Mouse (Mus musculus) heart, embryonic 11.5 days (tissue): ENCODE results near the gene Ppig. TPM values are rescaled to one million over a fixed set of nuclear protein-coding genes. Genes with fewer than 3 reads are reported as not detected.

Experiments used
- ATAC-seq: fragments of 200-750 bp; cut with Nextera tagmentation; replicated peaks from 2 replicates; pipeline ENCODE4 v1.8.0; 2017; ENCODE audit warnings: moderate library complexity; ENCODE audit not compliant: insufficient number of reproducible peaks, low FRiP score, low TSS enrichment
- H3K27ac ChIP-seq: fragments of 300-500 bp; sonication (generic); 2 replicates; pipeline ENCODE4 v1.5.1; 2014; ENCODE audit warnings: mild to moderate bottlenecking, low read depth, low read length
- H3K27me3 ChIP-seq: fragments of 300-500 bp; sonication (generic); 2 replicates; pipeline ENCODE4 v1.6.1; 2014; ENCODE audit warnings: mild to moderate bottlenecking, low read length, mixed read lengths; ENCODE audit not compliant: control insufficient read depth, insufficient read depth
- H3K36me3 ChIP-seq: fragments of 300-500 bp; sonication (generic); 2 replicates; pipeline ENCODE4 v1.6.1; 2014; ENCODE audit warnings: mild to moderate bottlenecking, low read length, moderate library complexity, mixed read lengths; ENCODE audit not compliant: control insufficient read depth, insufficient read depth
- H3K4me1 ChIP-seq: fragments of 300-500 bp; sonication (generic); 2 replicates; pipeline ENCODE4 v1.6.1; 2014; ENCODE audit warnings: low read length; ENCODE audit not compliant: control insufficient read depth, insufficient read depth
- H3K4me2 ChIP-seq: fragments of 300-500 bp; sonication (generic); 2 replicates; pipeline ENCODE4 v1.6.1; 2014; ENCODE audit warnings: mild to moderate bottlenecking, moderate library complexity
- H3K4me3 ChIP-seq: fragments of 300-500 bp; sonication (generic); 2 replicates; pipeline ENCODE4 v1.5.1; 2014; ENCODE audit warnings: low read depth, low read length
- H3K9ac ChIP-seq: fragments of 300-500 bp; sonication (generic); 2 replicates; pipeline ENCODE4 v1.6.1; 2014; ENCODE audit warnings: mild to moderate bottlenecking, low read depth, low read length, moderate library complexity
- H3K9me3 ChIP-seq: fragments of 300-500 bp; sonication (generic); replicated peaks from 2 replicates; pipeline ENCODE4 v1.6.1; 2016; ENCODE audit warnings: low read length; ENCODE audit not compliant: control insufficient read depth
- WGBS: fragments of 180-500 bp; shearing (Covaris S2); extraction: QIAGEN DNeasy Blood & Tissue Kit; methylation state at CpG from one replicate; pipeline ENCODE4 v1.1.7; 2014; ENCODE audit not compliant: insufficient replicate concordance; 5-methylcytosine and 5-hydroxymethylcytosine counted together
- polyA plus RNA-seq: library from polyadenylated mRNA; unstranded; fragments of >200 nt; fragmentation: Nextera tagmentation; extraction: Ambion mirVana; gene quantifications from 2 replicates; pipeline ENCODE4 v1.2.1, GENCODE M21; 2014

The Ppig gene
- polyA plus RNA-seq, 1 experiment from 2014 or later = 87.8 TPM

DNA sequence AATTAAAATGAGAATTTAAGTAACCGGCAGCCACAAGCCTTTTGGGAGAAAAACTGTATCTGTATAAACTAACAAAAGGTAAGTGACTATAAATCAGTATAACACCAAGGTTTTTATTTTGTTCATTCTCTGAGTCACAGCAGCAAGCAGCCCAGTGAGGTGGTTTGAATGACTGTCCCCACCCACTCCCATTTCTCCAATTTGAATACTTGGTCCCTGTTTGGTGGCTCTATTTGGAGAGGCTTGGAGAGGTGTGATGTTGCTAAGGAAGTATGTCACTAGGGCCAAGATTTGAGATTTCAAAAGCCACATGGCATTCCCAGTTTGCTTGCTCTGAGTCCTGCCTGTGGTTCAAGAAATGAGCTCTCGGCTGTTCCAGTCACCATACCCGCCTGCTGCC lies 32.1 kb upstream of the Ppig start:
- 94% methylated on average over 3 of the region's 3 CpGs for WGBS
- Histone ChIP-seq H3K9me3 (0 out of 2 replicates have a peak, but pooled peaks cover 3% of the 10 kb centered on the region), H3K27ac (no peak overlapping the region), H3K4me3 (no peak overlapping the region), H3K4me1 (no peaks in the 10 kb centered on the region), H3K36me3 (peaks cover 30% of the 10 kb centered on the region), H3K9ac (no peak overlapping the region), H3K27me3 (no peaks in the 10 kb centered on the region), H3K4me2 (no peak overlapping the region)
- ATAC-seq = no peak

- Histone ChIP-seq H3K4me1 (no peaks in the 10 kb centered on the region), H3K4me3 (no peak overlapping the region), H3K9me3 (0 out of 2 replicates have a peak, but pooled peaks cover 3% of the 10 kb centered on the region), H3K27ac (no peak overlapping the region), H3K27me3 (no peaks in the 10 kb centered on the region), H3K9ac (no peak overlapping the region), H3K4me2 (no peak overlapping the region), H3K36me3 (peaks cover 30% of the 10 kb centered on the region)
- 87% methylated on average over 6 of the region's 6 CpGs for WGBS
- ATAC-seq = no peak
Observed at GRCm38 (mm10) chr2:69690843-69691242, 31.5 kb upstream of the Ppig start.

- H3K9ac ChIP-seq = no peak overlapping the region
- H3K27me3 ChIP-seq = no peaks in the 10 kb centered on the region
- no peaks in the 10 kb centered on the region for H3K4me1 ChIP-seq
- peaks cover 26% of the 10 kb centered on the region for H3K36me3 ChIP-seq
- H3K27ac ChIP-seq = no peak overlapping the region
- H3K4me2 ChIP-seq = no peak overlapping the region
- H3K4me3 ChIP-seq = no peak overlapping the region
- H3K9me3 ChIP-seq = 0 out of 2 replicates have a peak, but pooled peaks cover 3% of the 10 kb centered on the region
- WGBS = 89% methylated on average over 11 of the region's 11 CpGs
- no peak for ATAC-seq
Observed at GRCm38 (mm10) chr2:69693501-69693900, 28.8 kb upstream of the Ppig start.

DNA sequence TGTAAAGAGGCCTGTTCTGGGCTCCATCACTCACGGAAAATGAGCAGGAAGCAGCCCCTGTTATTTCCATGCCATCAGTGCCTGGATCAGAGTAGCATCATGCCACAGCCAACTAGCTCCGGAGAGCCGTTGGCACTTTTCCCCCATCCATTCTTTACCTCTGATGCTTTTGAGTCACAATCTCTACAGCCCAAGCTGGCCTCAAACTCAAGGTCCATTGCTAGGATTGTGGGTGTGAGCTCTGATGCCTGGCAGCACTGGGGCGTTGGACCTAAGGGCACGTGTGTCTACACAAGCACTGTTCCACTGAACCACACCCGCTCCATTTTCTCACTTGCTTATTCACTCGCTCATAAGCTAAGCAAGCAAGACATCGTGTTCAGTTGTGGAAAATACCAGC lies 21.9 kb upstream of the Ppig start:
- H3K4me3 ChIP-seq = no peak overlapping the region
- H3K4me1 ChIP-seq = no peaks in the 10 kb centered on the region
- ATAC-seq = no peak
- no peaks in the 10 kb centered on the region for H3K9me3 ChIP-seq
- 93% methylated on average over 8 of the region's 8 CpGs for WGBS
- no peak overlapping the region for H3K27ac ChIP-seq
- H3K27me3 ChIP-seq = no peaks in the 10 kb centered on the region
- no peak overlapping the region for H3K9ac ChIP-seq
- H3K4me2 ChIP-seq = no peak overlapping the region
- H3K36me3 ChIP-seq = peaks cover 15% of the 10 kb centered on the region

DNA sequence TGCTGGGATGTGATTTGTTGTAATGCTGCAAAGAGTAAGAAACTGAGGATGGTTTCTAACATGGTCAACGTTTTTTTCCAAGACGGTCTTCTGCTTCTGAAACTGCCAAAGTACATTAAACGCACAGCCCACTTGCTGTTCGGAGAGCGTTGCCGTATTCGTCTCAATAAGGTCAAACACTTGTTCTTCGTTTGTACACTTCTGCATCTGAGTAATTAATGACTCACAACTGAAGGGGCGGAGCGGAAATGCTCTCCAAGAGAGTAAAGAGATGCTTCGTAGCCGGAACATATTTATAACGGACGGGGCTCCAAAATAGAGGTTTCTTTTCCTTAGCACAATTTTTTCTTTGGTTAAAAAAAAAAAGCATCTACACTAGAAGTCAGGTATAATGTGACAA lies 10.2 kb upstream of the Ppig start:
- Histone ChIP-seq H3K9me3 (no peaks in the 10 kb centered on the region), H3K9ac (no peak overlapping the region), H3K4me3 (peak overlapping the region; percentile 90; the same call in 1 of the 2 replicates), H3K4me1 (no peaks in the 10 kb centered on the region), H3K27ac (no peak overlapping the region), H3K4me2 (no peak overlapping the region), H3K27me3 (no peaks in the 10 kb centered on the region), H3K36me3 (no peaks in the 10 kb centered on the region; the same call in 1 of the 2 replicates)
- no peak for ATAC-seq
- WGBS = 91% methylated on average over 14 of the region's 14 CpGs

GRCm38 (mm10) chr2:69712981-69713625 lies 9.2 kb upstream of the Ppig start, which contains the start of gene Fastkd1:
Gene Fastkd1, minus strand, starts transcription at chr2:69713516.
- ATAC-seq = peak; percentile 95
- under 1% methylated on average over 39 of the region's 39 CpGs for WGBS

GRCm38 (mm10) chr2:69713626-69714014 lies 8.7 kb upstream of the Ppig start:
- 37% methylated on average over 4 of the region's 4 CpGs for WGBS
- no peak for ATAC-seq
- Histone ChIP-seq H3K36me3 (no peaks in the 10 kb centered on the region; the same call in 1 of the 2 replicates), H3K4me3 (peak overlapping the region; percentile 90), H3K9ac (peak overlapping the region; percentile 89; the same call in 1 of the 2 replicates), H3K27me3 (no peaks in the 10 kb centered on the region), H3K27ac (no peak overlapping the region), H3K9me3 (no peaks in the 10 kb centered on the region), H3K4me1 (no peaks in the 10 kb centered on the region), H3K4me2 (peak overlapping the region; percentile 78)

More at GRCm38 (mm10) chr2:69712981-69713625, 9.2 kb upstream of the Ppig start, which contains the start of gene Fastkd1:
- Histone ChIP-seq H3K27ac (peak within 1 kb of the TSS; percentile 90), H3K4me2 (peak within 1 kb of the TSS; percentile 78), H3K4me1 (no peaks in the 10 kb centered on the region), H3K9me3 (no peaks in the 10 kb centered on the region), H3K27me3 (no peaks in the 10 kb centered on the region), H3K4me3 (peak within 1 kb of the TSS; percentile 90), H3K9ac (peak within 1 kb of the TSS; percentile 89), H3K36me3 (no peaks in the 10 kb centered on the region; the same call in 1 of the 2 replicates)

GRCm38 (mm10) chr2:69714126-69714525 lies 8.2 kb upstream of the Ppig start:
- Histone ChIP-seq H3K4me2 (no peak overlapping the region), H3K4me3 (no peak overlapping the region), H3K36me3 (no peaks in the 10 kb centered on the region; the same call in 1 of the 2 replicates), H3K4me1 (no peaks in the 10 kb centered on the region), H3K27ac (no peak overlapping the region), H3K9ac (no peak overlapping the region), H3K27me3 (no peaks in the 10 kb centered on the region), H3K9me3 (no peaks in the 10 kb centered on the region)
- no peak for ATAC-seq
- 69% methylated on average over 5 of the region's 5 CpGs for WGBS

GRCm38 (mm10) chr2:69716483-69716882 lies 5.9 kb upstream of the Ppig start:
- WGBS = 71% methylated on average over 3 of the region's 3 CpGs

More at GRCm38 (mm10) chr2:69716483-69716882, 5.9 kb upstream of the Ppig start:
- H3K27me3 ChIP-seq = no peaks in the 10 kb centered on the region
- no peak overlapping the region for H3K4me3 ChIP-seq
- H3K27ac ChIP-seq = no peak overlapping the region
- no peak for ATAC-seq
- no peaks in the 10 kb centered on the region for H3K9me3 ChIP-seq
- no peaks in the 10 kb centered on the region for H3K36me3 ChIP-seq
- no peak overlapping the region for H3K4me2 ChIP-seq
- no peaks in the 10 kb centered on the region for H3K4me1 ChIP-seq
- H3K9ac ChIP-seq = no peak overlapping the region
